Mouse (Mus musculus): ENCODE measurements around the gene Tcaf3.

The Tcaf3 gene

GRCm38 (mm10) chr6:42597592-42597991 is at the start of gene Tcaf3:
Gene Tcaf3 (minus strand): TSS chr6:42597692.
- no peak for DNase-seq (ENCODE audit: low spot score)

GRCm38 (mm10) chr6:42644912-42645549 is 47.5 kb upstream of the Tcaf3 start, which contains the start of gene Tcaf2:
Gene Tcaf2 (minus strand): TSS chr6:42645254.
- peak; percentile 28 for DNase-seq (ENCODE audit: low spot score)

- DNase-seq (ENCODE audit: low spot score): no peak
Observed at GRCm38 (mm10) chr6:42634393-42634792, 36.9 kb upstream of the Tcaf3 start.

DNA sequence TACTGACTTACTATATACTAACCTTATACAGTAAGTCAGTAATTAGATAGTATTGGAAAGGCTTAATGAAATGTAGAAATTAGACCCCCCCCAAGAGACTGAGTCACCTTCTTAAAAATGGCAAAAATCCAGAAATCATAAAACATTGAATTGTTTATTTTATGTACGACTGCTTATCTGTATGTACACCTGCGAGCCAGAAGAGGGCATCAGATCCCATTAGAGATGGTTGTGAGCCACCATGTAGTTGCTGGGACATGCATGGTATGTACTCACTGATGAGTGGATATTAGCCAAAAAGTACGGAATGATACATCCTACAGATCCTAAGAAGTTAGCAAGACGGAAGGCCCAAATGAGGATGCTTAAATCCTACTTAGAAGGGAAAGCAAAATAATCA is 33.9 kb upstream of the Tcaf3 start:
- no peak for DNase-seq (ENCODE audit: low spot score)

DNA sequence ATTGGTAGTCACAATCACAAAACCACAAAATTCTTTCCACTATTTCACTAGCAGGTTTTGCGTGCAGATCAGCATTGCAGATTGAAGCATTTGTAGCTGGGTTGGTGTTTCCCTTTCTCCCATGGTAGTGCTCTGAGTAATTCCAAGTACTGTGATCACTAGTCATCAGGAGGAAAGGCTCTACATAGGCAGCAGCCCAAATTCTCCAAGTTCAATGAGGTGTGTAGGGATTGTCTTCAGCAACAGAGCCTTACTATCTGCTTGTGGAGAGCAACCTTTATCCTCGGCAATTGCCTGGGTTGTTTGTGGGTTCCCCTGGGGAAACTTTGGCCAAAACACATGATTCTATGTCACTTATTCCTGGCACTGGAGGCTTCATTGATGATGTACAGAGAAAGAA is 19.4 kb upstream of the Tcaf3 start:
- DNase-seq (ENCODE audit: low spot score): no peak

GRCm38 (mm10) chr6:42612218-42612617 is 14.7 kb upstream of the Tcaf3 start:
- DNase-seq (ENCODE audit: low spot score): no peak

DNA sequence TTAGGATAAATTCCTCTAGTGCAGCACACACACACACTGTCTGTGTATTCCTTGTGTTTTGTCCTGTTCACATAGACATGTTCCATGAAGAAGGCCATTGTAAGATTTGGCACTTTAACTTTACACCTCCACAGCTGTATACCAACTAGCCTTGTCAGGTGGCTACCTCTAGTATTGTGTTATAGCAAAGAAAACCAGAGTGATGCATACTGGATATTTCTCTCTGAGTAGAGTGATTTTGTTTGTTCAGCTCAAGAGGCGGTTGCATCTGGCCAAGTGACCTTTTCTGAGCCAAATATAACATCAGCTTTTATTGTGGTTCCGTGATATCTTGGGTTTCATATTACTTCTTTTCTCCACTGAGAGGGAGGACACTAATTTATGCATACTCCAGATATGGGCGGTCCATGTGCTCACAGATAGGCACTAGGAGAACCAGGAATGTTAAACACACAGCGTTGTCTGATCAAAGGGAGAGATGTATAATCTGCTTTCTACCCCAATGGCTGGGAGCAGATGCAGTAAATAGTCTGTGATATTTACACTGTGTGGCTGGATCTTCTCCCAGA is 13.5 kb upstream of the Tcaf3 start:
- DNase-seq (ENCODE audit: low spot score): no peak

GRCm38 (mm10) chr6:42593138-42593882 is 4.2 kb downstream of the Tcaf3 start:
- DNase-seq (ENCODE audit: low spot score): no peak

- DNase-seq (ENCODE audit: low spot score): no peak
Observed at GRCm38 (mm10) chr6:42586569-42586968, 10.9 kb downstream of the Tcaf3 start.

DNA sequence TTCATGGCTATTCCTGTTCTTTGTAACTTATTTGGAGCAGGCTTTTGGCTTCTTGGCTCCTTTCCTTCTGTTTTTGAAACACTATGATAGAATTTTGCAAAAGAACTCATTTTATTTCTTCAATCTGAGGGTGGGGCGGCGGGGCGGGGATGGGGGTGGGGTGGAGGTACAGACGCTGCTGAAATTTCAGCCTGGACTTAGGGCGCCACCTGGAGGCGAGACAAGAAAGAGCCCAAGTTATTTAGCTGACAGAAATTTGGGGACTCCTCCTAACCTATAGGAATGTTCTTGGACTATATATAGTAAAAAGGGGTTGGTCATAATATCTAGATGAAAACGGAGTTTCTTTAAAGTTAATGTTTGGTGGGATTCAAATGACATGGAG is 14.0 kb downstream of the Tcaf3 start:
- DNase-seq (ENCODE audit: low spot score): peak; percentile 26

GRCm38 (mm10) chr6:42582741-42583487 is 14.6 kb downstream of the Tcaf3 start:
- DNase-seq (ENCODE audit: low spot score): no peak

DNA sequence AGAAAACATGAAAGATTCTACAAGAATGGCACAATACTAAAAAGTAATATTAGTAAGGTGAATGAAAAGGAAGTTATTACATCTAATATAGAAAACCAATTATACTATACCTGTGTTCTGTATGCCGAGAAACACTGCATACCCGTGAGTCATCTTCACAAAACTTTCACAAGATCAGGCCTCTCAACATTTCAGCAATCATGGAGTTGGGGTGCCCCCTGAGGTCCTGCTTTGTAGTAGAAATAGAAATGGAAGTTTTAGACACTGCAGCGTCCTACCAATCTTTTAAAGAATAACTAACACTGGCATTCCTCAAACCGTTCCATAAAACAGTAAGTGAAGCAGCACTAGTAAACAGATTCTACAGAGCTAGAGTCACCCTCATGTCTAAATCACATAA is 18.8 kb downstream of the Tcaf3 start:
- DNase-seq (ENCODE audit: low spot score): no peak

DNA sequence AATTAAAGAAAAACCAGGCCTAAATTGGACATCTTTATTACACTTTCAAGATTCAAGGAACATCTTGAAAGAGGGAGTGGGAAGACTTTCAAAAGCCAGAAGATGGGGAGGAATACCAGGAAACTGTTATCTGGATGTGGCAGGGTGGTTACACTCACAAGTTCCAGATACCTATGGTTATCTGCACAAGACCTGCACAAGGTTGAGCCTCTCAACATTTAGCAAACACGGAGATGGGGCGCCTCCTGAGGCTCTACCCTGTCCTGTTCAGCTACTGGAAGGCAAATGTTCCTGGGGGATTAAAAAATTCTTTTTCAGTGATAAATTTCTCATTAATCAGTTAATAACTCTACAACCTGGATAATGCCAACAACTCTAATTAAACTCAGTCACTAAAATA is 20.1 kb downstream of the Tcaf3 start:
- no peak for DNase-seq (ENCODE audit: low spot score)

DNA sequence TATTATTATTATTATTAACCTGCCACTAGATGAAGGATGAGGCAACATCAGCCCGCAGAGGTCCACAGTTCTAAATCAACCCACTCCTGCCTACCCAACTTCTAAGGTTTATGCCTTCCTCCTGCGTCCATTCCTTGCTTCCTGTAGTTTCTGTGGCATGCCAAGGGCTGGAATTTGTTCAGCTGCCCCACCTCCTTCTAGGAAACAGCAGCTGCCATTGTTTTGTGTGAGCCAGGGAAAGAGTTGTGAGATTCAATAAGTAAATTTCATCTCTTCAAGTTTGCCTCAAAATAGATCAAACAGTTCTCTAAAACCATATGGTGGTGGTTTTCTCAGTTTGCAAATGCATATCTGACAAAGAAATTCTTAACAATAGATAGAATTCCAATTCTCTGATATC is 29.3 kb downstream of the Tcaf3 start:
- DNase-seq (ENCODE audit: low spot score): no peak

- DNase-seq (ENCODE audit: low spot score): no peak
Observed at GRCm38 (mm10) chr6:42566076-42566598, 31.4 kb downstream of the Tcaf3 start.

- DNase-seq (ENCODE audit: low spot score): no peak
Observed at GRCm38 (mm10) chr6:42562280-42562679, 35.2 kb downstream of the Tcaf3 start.

DNA sequence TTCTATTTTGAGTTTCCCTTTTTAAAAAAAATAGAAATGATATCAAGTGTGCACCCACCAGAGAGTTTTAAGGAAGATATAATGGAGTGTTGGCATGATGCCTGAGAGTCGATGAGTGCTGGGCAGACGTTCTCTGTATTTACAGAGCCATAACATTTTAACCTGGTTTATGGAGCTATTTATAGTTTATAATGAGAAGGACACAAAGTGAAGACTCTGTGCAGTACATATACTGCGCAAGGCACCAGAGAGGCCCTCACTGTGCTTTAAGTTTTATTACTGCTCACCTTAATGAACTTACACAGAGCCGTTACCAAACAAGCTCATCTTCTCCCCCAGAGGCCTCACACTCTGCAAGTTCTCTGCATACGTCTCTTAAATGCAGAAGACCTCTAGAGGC is 36.6 kb downstream of the Tcaf3 start:
- DNase-seq (ENCODE audit: low spot score): no peak

DNA sequence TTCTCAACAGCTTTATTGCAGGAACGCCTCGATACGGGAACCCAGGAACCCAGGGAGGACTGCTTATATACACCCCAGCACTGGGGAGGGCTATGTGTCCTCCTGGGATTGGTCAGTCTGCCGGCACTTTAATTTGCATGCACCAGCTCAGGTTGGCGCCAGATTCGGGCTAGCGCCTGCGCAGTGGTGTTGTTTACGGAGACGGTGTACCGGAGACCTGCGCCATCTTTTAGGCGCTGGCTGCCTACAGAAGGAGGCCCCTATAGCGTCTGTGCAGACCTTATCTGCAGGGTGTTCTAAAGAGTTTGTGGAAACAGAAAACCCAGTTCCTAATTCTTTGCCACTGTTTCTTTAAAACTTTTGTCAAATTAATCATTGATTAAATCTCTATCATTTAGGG is 38.9 kb downstream of the Tcaf3 start:
- DNase-seq (ENCODE audit: low spot score): no peak

GRCm38 (mm10) chr6:42547461-42547860 is 50.0 kb downstream of the Tcaf3 start, which contains the start of gene Olfr455:
Gene Olfr455 (minus strand): TSS chr6:42547587.
- no peak for DNase-seq (ENCODE audit: low spot score)

DNA sequence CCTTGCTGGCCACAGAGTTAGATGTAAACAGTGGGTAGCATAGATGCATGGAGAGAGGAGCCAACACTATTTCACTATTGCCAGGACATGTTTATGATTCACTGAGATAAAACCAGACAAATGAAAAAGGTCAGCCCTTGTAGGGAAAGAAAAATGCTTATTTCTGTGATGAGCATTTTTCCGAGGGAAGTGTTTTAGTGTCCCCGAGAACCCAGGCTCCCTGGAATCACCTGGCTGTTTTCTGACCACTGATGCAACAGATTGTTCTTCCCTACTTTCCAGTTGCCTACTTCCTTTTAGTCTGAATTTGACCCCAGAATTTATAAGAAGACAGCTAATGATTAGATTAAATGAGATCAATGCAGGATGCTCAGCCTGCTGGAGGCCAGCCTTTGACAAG is 51.3 kb downstream of the Tcaf3 start:
- no peak for DNase-seq (ENCODE audit: low spot score)

- DNase-seq (ENCODE audit: low spot score): no peak
Observed at GRCm38 (mm10) chr6:42545451-42545885, 52.0 kb downstream of the Tcaf3 start.

- no peak for DNase-seq (ENCODE audit: low spot score)
Observed at GRCm38 (mm10) chr6:42544846-42545245, 52.6 kb downstream of the Tcaf3 start.
